Mouse (Mus musculus) adrenal gland, adult 18-20 months (tissue): ENCODE measurements around the gene Cpxm1. TPM values are rescaled to one million over a fixed set of nuclear protein-coding genes. Genes with fewer than 3 reads are reported as not detected.
"Not testable (repeated sequence)": the region's sequence is repeated elsewhere in the genome, so short reads cannot be mapped to it uniquely, and the experiment has no call there.

Experiments
- DNase-seq, 2 experiments: peaks; one replicate each; pipeline ENCODE4 v3.0.0; 2021 to 2022; ENCODE audit warnings: low spot score in 2 of 2
- total RNA-seq, 2 experiments: library from RNA; stranded (reverse); gene quantifications; 1 replicate in 1 of 2; 2 replicates in 1 of 2; pipeline ENCODE4 v1.2.3; 2021

The Cpxm1 gene
- total RNA-seq, 2 experiments from 2014 or later: 6.3 to 6.4 TPM

DNA sequence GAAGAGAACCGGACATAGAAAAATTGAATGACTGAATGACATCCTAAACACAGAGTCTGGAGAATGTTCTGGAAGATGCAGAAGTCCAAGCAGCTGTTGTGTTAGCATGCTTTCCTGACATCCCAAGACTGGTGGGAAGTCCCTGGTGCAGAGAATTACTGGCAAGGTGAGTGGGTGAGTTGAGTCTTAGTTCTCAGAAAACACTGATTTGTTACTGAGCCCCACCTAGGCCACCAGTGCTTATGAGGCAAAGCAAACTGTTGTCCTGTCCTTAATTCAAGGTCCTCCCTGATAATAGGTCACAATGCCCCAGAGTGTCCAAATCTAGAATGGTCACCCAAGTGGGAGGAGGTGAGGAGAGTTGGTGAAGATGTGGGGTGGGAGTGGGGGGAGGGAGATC is 7.6 kb upstream of the Cpxm1 start, which contains the start of the genes Gm28372 and 1700020A23Rik:
TSS of gene Gm28372 (plus strand) at position 301 of the 400 bp plus-strand sequence.
TSS of gene 1700020A23Rik (plus strand) at position 321 of the 400 bp plus-strand sequence.
- no peak for DNase-seq

DNA sequence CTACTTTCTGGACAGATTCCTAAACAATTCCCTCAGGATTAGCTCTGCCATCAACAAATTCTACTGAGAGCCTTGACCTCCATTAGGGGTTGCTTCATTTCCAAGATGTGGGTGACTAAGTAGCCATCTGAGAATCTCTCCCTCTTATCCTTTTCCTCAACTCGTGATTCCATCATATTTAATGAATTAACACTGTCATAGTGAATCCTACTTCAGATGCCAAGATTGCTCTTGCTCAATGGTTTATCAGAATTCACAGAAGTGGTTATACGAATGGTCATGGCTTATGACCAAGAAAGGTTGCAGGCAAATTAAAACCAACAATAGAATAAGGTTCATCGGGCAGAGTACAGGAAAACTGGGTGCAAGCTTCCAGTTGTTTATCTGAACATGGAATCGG is 4.5 kb upstream of the Cpxm1 start:
- DNase-seq: no peak

DNA sequence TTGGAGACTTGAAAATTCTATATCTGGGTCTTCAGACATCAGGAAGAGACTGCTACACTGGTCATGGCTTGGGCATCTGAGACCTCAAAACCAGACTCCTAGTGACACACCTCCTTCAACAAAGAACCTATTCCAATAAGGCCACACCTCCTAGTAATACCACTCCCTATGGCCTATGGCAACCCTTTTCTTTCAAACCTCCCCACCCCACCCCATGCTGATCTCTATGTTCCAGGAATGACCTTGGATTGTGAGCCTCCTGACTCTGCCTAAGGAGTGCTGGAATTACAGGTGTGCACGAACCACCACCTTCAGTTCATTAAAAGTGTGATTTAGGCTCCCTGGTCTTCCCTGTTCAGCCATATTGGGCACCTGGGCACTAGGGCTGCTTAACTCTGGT is 2.7 kb upstream of the Cpxm1 start:
- no peak for DNase-seq

DNA sequence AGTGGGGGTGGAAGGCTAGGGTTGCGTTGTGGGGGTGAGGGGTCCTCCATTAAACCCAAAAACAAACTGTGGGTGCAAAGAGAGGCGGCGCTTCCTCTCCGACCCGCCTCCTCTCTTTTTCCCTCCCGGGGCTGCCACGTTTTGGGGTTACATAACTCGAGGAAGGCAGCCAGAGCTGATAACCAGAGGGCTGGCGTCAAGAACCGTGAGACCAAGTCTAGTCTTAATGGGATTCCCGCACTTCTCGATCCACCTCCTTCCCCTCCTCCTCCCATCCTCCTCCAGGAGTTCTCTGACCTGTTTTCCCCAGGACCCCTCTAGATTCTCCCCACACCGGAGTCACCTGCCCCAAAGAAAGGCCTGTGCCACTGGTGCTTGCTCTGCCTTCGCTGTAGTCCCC is 717 bp upstream of the Cpxm1 start:
- no peak for DNase-seq

DNA sequence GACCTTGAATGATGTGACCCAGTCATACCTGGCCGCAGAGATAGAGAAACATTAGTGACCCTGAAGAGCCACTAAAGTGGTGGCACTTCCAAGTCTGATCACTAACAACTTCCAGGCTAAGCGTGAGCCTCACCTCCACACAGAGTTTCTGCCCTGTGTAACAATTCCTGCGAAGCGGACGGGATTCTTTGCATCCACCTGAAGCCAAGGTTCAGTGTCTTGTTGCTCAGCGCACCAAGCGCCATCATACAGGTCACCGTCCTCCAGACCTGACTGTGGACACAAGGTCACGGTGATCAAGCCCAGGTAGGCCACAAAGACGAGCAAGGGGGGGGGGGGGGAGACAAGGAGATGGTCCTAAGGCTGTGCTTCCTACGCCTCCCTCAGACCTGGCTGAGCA is 1.7 kb downstream of the Cpxm1 start:
- DNase-seq: no peak

DNA sequence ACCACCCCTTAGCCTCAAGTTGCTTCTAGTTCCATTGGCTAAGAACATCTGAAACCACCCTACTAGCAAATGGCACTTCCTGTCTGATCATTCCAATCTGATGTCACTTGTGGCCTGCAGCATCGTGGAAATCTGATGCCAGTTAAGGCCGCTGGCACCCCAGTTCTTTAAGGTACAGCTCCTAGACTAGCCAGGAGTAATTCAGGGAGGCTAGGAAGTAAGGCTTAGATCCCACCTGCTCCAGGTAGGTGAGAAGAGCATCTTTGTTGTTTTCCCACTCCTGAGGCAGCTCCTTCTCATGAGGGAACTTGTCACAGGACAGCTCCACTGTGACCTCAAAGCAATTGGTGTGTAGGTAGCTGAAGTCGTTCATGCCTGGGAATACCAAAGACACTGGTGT is 4.5 kb downstream of the Cpxm1 start:
- DNase-seq: no peak

DNA sequence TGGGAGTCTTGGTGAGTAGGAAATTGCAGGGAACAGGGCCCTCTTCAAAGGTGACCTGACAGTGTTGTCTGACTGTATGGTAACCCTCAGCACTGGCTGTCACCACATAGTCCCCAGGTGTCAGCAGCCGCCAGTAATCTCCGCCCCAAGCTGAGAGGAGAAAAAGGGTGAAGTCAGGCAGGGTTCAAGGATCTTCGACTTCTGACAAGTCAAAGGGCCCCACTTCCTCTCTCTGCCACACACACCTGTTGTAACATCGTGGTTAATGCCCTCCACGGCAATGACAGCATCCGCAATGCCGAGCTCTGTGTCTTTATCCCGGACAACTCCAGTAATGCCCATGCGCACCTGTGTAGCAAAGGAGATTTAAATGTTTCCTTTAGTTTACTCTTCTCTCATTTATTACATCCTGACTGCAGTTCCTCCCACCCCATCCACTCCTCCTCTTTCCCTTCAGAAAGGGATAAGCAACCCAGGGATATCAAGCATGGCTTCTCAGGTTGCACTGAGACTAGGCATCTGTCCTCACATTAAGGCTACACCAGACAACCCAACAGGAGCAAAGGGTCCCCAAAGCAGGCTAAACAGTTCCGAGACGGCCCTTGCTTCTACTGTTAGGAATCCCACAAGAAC is 6.3 kb downstream of the Cpxm1 start:
- no peak for DNase-seq

DNA sequence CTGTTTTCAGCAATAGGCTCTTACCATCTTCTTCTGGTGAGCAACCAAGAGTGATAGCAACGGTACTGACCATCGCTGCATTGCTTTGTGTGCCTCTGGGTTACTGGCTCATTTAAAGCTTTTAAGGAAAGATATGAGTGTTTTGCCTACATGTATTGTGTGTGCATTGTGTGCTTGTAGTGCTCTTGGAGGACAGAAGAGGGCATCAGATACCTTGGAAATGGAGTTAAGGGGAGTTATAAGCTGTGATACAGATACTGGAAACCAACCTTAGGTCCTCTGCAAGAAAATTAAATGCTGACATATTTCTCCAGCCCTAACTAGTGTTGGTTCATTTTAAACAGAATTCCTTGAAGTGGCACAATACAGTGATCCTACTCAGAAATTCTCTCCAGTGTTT is 8.6 kb downstream of the Cpxm1 start:
- DNase-seq: no peak

DNA sequence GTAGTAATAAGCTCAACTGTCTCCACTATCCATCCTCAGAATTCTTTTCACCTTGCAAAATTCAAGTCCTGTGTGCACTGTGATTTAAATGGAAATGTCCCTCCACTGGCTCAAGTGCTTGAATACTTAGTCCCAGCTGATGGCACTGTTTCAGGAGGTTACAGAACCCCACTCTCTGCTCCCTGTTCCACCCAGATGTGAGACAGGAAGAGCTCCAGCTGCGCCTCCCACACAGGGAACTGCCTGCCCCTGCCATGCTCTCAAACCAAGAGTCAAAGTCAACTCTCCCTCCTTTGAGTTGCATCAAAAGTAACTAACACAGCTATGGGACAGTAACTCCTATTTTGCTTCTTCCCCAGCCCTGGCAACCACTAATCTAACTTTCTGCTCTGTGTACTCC is 11.2 kb downstream of the Cpxm1 start:
- no peak for DNase-seq

GRCm38 (mm10) chr2:130383895-130384294 is 13.5 kb downstream of the Cpxm1 start:
- DNase-seq: no peak

GRCm38 (mm10) chr2:130383205-130383604 is 14.2 kb downstream of the Cpxm1 start:
- DNase-seq: no peak

GRCm38 (mm10) chr2:130374951-130375350 is 22.4 kb downstream of the Cpxm1 start:
- no peak for DNase-seq

GRCm38 (mm10) chr2:130373026-130373425 is 24.3 kb downstream of the Cpxm1 start:
- DNase-seq: not testable (repeated sequence)

GRCm38 (mm10) chr2:130367386-130367785 is 30.0 kb downstream of the Cpxm1 start:
- DNase-seq: no peak

DNA sequence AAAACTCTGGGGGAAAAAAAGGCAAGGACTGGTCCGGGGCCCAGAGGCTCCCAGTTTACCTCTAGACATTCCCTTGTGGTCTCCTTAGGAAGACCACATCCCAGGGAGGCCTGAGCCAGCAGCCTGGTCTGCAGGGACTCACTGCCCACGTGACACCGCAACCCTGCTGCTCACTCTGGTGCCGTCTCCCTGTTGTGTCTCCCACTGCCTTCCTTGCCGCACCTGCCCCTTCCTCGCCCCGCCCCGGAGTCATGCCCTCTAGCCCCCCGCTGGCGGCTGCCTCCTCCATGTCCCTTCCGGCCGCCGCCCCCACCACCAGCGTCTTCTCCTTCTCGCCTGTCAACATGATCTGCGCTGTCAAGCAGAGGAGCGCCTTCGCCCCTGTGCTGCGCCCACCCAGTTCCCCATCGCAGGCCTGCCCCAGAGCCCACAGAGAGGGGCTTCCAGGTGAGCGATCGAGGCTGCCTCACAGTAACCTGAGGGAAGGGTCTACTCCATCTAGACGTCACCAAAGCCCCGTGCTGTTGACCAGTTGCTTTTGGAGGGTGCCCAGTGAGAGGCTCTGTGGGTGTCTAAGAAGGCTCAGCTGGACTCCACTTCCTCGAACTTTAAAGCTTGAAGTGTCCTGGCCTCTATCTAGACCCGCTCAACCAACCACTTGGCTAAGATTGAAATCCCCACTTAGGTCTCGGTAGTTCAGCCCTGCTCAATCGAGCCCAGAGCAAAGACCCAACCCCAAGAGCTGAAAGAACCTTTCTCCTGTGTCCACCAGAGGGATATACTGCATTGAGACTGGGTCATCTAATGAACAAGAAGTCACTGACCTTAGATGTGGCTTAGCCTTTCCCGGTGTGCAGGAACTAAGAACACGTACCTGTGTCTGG is 31.9 kb downstream of the Cpxm1 start:
- no peak for DNase-seq

DNA sequence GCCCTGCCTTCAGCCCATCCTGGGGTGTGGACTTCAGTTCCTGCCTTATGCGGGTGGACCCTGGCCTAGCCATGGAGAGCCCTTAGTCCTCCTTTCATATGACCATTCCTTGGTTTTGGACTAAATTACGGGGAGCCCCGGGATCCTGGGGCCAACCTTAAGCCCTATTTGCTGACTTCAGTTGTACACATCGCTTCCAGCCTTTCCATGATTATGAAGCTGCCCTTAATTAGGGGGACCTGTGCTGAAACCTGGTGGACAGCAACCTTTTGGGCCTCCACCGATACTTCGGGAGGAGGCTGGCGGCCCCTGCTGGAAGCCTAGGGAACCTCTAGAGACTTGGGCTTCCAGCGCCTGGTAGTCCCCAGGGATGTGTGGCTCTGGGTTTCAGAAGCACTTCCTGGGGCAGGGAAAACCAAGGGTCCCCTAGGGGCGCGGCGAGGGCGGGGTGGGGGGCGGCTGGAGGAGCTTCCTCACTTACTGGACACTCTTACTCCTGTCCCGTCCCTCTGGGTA is 34.8 kb downstream of the Cpxm1 start:
- peak; percentile 52 to 60 for DNase-seq

DNA sequence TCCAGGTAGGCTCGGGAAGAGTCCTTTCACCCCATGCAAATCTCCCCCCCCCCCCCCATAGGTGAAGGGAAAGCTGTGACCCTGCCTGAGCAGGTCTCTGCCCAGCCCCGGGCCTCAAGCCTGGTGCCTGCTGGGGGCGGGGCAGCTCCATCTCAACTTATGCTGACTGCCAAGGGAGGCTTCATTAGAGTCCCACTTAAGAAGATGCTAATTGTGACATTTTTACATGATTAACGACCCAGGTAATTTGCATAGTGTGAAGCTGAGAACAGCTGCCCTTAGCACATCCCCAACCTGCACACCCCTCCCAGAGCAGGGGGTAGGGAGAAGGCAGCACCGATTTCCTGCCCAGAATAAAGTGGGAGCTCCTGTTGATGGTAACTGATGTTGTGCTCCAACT is 38.5 kb downstream of the Cpxm1 start:
- no peak for DNase-seq

- DNase-seq: no peak
These were observed 39.8 kb downstream of the Cpxm1 start for GRCm38 (mm10) chr2:130357551-130357950.

DNA sequence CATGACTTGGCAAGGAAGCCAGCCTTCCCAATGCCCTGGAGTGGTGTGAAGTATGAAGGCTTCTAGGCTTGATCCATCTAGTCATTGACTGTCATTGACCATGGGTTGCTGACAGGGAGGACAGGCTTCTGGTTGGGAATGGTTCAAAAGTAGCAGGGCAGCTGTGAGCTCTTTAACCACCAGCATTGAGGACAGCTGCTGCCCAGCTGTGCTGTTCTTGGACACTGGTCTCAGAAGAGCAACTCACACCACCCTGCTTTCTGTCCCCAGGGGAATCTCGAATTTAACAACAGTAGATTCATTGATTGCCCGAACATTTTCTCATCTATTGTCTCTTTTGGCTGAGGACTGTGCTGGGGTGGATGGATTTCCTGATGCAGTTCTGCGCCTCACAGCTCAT is 43.5 kb downstream of the Cpxm1 start:
- no peak for DNase-seq

DNA sequence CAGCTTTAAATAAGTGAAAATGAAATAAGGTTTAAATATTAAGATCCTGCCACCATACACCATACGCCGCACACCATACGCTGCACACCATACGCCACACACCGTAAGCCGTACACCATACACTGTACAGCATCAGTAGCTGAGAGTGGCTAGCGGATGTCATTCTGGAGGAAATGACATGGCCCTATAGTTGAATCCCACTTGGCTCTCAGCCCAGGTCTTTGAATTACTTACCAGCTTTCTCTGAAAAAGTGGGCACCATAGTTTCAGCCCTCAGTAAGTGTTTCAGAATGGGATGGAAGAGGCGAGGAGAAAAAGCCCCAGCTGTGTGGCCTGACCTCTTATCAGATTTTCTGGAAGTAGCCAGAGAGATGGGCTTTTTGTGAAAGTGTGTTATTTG is 44.0 kb downstream of the Cpxm1 start:
- DNase-seq: no peak

- no peak for DNase-seq
These were observed 45.5 kb downstream of the Cpxm1 start for GRCm38 (mm10) chr2:130351758-130352339.

DNA sequence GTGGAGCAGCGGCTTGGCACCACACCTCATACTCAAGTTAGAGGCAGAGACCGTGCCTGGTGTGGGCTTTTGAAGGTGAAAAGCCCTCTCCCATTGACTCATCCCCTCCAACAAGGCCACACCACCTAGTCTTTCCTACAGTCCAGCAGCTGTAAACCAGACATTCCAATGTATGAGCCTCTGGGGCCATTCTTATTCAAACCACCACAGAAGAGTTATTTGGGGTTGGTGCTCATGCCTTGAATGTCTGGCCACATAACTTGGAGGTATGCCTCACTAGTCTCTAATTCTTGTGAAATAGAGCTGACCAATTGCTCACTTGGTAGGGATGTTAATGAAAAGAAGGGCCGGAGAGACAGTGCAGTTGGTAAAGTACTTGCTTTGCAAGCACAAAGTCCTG is 47.0 kb downstream of the Cpxm1 start:
- DNase-seq: no peak
